Mouse (Mus musculus) erythroblast, adult 5-6 weeks (primary cell): ENCODE measurements at regions not wholly inside any gene's neighbourhood (a gene's known extent, or its start where the extent isn't known, plus 50 kb on each side); places are given as distances from the start of the nearest gene placed in this dataset.
A peak's percentile ranks its signal among the peaks of the same experiment; 100 is the strongest.

Experiments
- ATAC-seq: replicated peaks from 2 replicates; pipeline ENCODE4 v1.8.0; 2016; ENCODE audit warnings: moderate number of reproducible peaks, mild to moderate bottlenecking, moderate TSS enrichment, inconsistent platforms; ENCODE audit not compliant: poor library complexity, low FRiP score, severe bottlenecking

GRCm38 (mm10) chr10:83888587-83888986, 165.9 kb downstream of the 1500009L16Rik start:
- no peak for ATAC-seq

GRCm38 (mm10) chr10:83895741-83896150, 173.1 kb downstream of the 1500009L16Rik start:
- ATAC-seq = no peak

- no peak for ATAC-seq
These were observed 173.5 kb downstream of the 1500009L16Rik start for GRCm38 (mm10) chr10:83896160-83896559.

- no peak for ATAC-seq
These were observed 174.9 kb downstream of the 1500009L16Rik start for GRCm38 (mm10) chr10:83897558-83897957.

- ATAC-seq = no peak
These were observed 184.1 kb downstream of the 1500009L16Rik start for GRCm38 (mm10) chr10:83906751-83907150.

- ATAC-seq = no peak
These were observed 188.1 kb downstream of the 1500009L16Rik start for GRCm38 (mm10) chr10:83910649-83911370.

GRCm38 (mm10) chr10:83914401-83915132, 191.9 kb downstream of the 1500009L16Rik start:
- ATAC-seq = no peak

- ATAC-seq = no peak
These were observed 192.6 kb downstream of the 1500009L16Rik start for GRCm38 (mm10) chr10:83915133-83915730.

- ATAC-seq = no peak
These were observed 204.3 kb downstream of the 1500009L16Rik start for GRCm38 (mm10) chr10:83926990-83927389.

- no peak for ATAC-seq
These were observed 204.9 kb downstream of the 1500009L16Rik start for GRCm38 (mm10) chr10:83927554-83927953.

- no peak for ATAC-seq
These were observed 209.1 kb downstream of the 1500009L16Rik start for GRCm38 (mm10) chr10:83931758-83932157.

- ATAC-seq = no peak
These were observed 210.5 kb downstream of the 1500009L16Rik start for GRCm38 (mm10) chr10:83933201-83933600.

- ATAC-seq = no peak
These were observed 211.8 kb downstream of the 1500009L16Rik start for GRCm38 (mm10) chr10:83934498-83934897.

GRCm38 (mm10) chr10:83937168-83937567, 214.5 kb downstream of the 1500009L16Rik start:
- ATAC-seq = no peak

GRCm38 (mm10) chr10:83942101-83942500, 219.4 kb downstream of the 1500009L16Rik start:
- ATAC-seq = no peak

- ATAC-seq = no peak
These were observed 221.5 kb downstream of the 1500009L16Rik start for GRCm38 (mm10) chr10:83944158-83944557.

- ATAC-seq = 0 out of 2 replicates have a peak, but pooled peaks have one; percentile 32
These were observed 222.2 kb downstream of the 1500009L16Rik start for GRCm38 (mm10) chr10:83944897-83945296.

- peak; percentile 79 for ATAC-seq
These were observed 222.8 kb downstream of the 1500009L16Rik start for GRCm38 (mm10) chr10:83945503-83945902.

- peak; percentile 54; the same call in 1 of the 2 replicates for ATAC-seq
These were observed 223.8 kb downstream of the 1500009L16Rik start for GRCm38 (mm10) chr10:83946186-83947176.
